Mouse (Mus musculus) heart, adult 11 months (tissue): ENCODE measurements around the gene Olfr907.
A peak's percentile ranks its signal among the peaks of the same experiment; 100 is the strongest.

Experiments
- DNase-seq: peaks from one replicate; pipeline ENCODE4 v3.0.0; 2022

The Olfr907 gene

GRCm38 (mm10) chr9:38495501-38495900, at the start of gene Olfr907:
Olfr907 (plus strand) TSS chr9:38495801.
- DNase-seq = no peak

GRCm38 (mm10) chr9:38447352-38447751, 48.2 kb upstream of the Olfr907 start, which contains the start of gene Olfr902:
Olfr902 (plus strand) TSS chr9:38447652.
- no peak for DNase-seq

- DNase-seq = no peak
Observed at GRCm38 (mm10) chr9:38462844-38463243, 32.8 kb upstream of the Olfr907 start, which contains the start of gene Olfr904. Olfr904 (plus strand) TSS chr9:38463144.

- no peak for DNase-seq
Observed at GRCm38 (mm10) chr9:38470807-38471206, 24.8 kb upstream of the Olfr907 start, which contains the start of gene Olfr905. Olfr905 (plus strand) TSS chr9:38471107.

GRCm38 (mm10) chr9:38486785-38487184, 8.8 kb upstream of the Olfr907 start, which contains the start of gene Olfr906:
Olfr906 (plus strand) TSS chr9:38487085.
- DNase-seq = no peak

- DNase-seq = peak; percentile 78
Observed at GRCm38 (mm10) chr9:38512353-38512752, 16.8 kb downstream of the Olfr907 start.

- no peak for DNase-seq
Observed at GRCm38 (mm10) chr9:38521280-38521679, 25.7 kb downstream of the Olfr907 start, which contains the start of gene Olfr911-ps1. Olfr911-ps1 (plus strand) TSS chr9:38521580.

- DNase-seq = no peak
Observed at GRCm38 (mm10) chr9:38537549-38537948, 41.9 kb downstream of the Olfr907 start, which contains the start of gene Olfr910. Olfr910 (plus strand) TSS chr9:38537849.
